8 mouse cellular contexts compared by ENCODE assay signal in genomic region chr6:125090341-125091085, GRCm38 (mm10). TPM values are rescaled to one million over a fixed set of nuclear protein-coding genes. Genes with fewer than 3 reads are reported as not detected.
DNase-seq lines count a peak whose midpoint lies in the region; ATAC-seq lines count a peak whose summit lies in the region.

No protein-coding gene starts in this region.

- WGBS in kidney, embryonic 15.5 days, result 53% methylated on average over 10 of the region's 10 CpGs
- 44% methylated on average over 10 of the region's 10 CpGs for WGBS in hindbrain, embryonic 15.5 days
- WGBS in midbrain, embryonic 16.5 days, result 49% methylated on average over 10 of the region's 10 CpGs

- DNase-seq in kidney, postnatal 4 days, result no peak
- DNase-seq in layer of hippocampus, adult 9-10 months (ENCODE audit: low spot score), result no peak
- no peak for DNase-seq in left cerebral cortex, adult 18-20 months (ENCODE audit: low spot score in 2 of 2)
- DNase-seq in kidney, adult 11 months, result no peak

- H3K27ac ChIP-seq in kidney, embryonic 15.5 days, result peak overlapping the region; percentile 97
- H3K27ac ChIP-seq in brown adipose tissue, adult 24 weeks (replicated peaks; ENCODE audit: low read depth, low read length), result peak overlapping the region; percentile 53
- peak overlapping the region; percentile 93 for H3K27ac ChIP-seq in hindbrain, embryonic 15.5 days (replicated peaks)
- peak overlapping the region; percentile 92 for H3K27ac ChIP-seq in midbrain, embryonic 16.5 days (ENCODE audit: low read length)

- ATAC-seq in kidney, embryonic 15.5 days (replicated peaks; ENCODE audit: low FRiP score), result peak; percentile 0; the same call in 1 of the 2 replicates
- no peak for ATAC-seq in hindbrain, embryonic 15.5 days (ENCODE audit: low FRiP score, low read depth)
- ATAC-seq in midbrain, embryonic 16.5 days, result no peak

- H3K36me3 ChIP-seq in kidney, embryonic 15.5 days, result no peaks in the 10 kb centered on the region
- no peaks in the 10 kb centered on the region for H3K36me3 ChIP-seq in hindbrain, embryonic 15.5 days
- no peaks in the 10 kb centered on the region for H3K36me3 ChIP-seq in midbrain, embryonic 16.5 days (ENCODE audit: control insufficient read depth, insufficient read depth, low read length)

- H3K4me2 ChIP-seq in kidney, embryonic 15.5 days, result peak overlapping the region; percentile 56
- peak overlapping the region; percentile 54 for H3K4me2 ChIP-seq in hindbrain, embryonic 15.5 days
- peak overlapping the region; percentile 42 for H3K4me2 ChIP-seq in midbrain, embryonic 16.5 days (ENCODE audit: low read length)

- H3K4me1 ChIP-seq in kidney, embryonic 15.5 days, result peaks cover 41% of the 10 kb centered on the region
- H3K4me1 ChIP-seq in brown adipose tissue, adult 24 weeks (ENCODE audit: control insufficient read depth, insufficient read depth, insufficient read length, low read length), result peaks cover 11% of the 10 kb centered on the region
- H3K4me1 ChIP-seq in hindbrain, embryonic 15.5 days (replicated peaks), result peaks cover 33% of the 10 kb centered on the region
- peaks cover 24% of the 10 kb centered on the region for H3K4me1 ChIP-seq in midbrain, embryonic 16.5 days (ENCODE audit: control insufficient read depth, insufficient read depth, low read length)

- peak overlapping the region; percentile 23 for H3K4me3 ChIP-seq in kidney, embryonic 15.5 days (replicated peaks)
- no peak overlapping the region for H3K4me3 ChIP-seq in brown adipose tissue, adult 24 weeks (ENCODE audit: insufficient read depth, low read depth, low read length)
- H3K4me3 ChIP-seq in hindbrain, embryonic 15.5 days, result 0 out of 2 replicates have a peak overlapping the region, but pooled peaks have one; percentile 1
- H3K4me3 ChIP-seq in midbrain, embryonic 16.5 days (ENCODE audit: low read depth, low read length), result no peak overlapping the region

- H3K27me3 ChIP-seq in kidney, embryonic 15.5 days, result no peaks in the 10 kb centered on the region
- no peaks in the 10 kb centered on the region for H3K27me3 ChIP-seq in hindbrain, embryonic 15.5 days
- no peaks in the 10 kb centered on the region for H3K27me3 ChIP-seq in midbrain, embryonic 16.5 days (ENCODE audit: control insufficient read depth, insufficient read depth, low read depth, low read length)

- 0 out of 2 replicates have a peak overlapping the region, but pooled peaks have one; percentile 36 for H3K9ac ChIP-seq in kidney, embryonic 15.5 days
- H3K9ac ChIP-seq in hindbrain, embryonic 15.5 days, result peak overlapping the region; percentile 37; the same call in 1 of the 2 replicates
- H3K9ac ChIP-seq in midbrain, embryonic 16.5 days (ENCODE audit: low read depth, low read length), result peak overlapping the region; percentile 64

- no peaks in the 10 kb centered on the region for H3K9me3 ChIP-seq in kidney, embryonic 15.5 days (replicated peaks)
- H3K9me3 ChIP-seq in hindbrain, embryonic 15.5 days, result no peaks in the 10 kb centered on the region
- H3K9me3 ChIP-seq in midbrain, embryonic 16.5 days (replicated peaks; ENCODE audit: control insufficient read depth, low read length, poor library complexity, severe bottlenecking), result no peaks in the 10 kb centered on the region

RNA-seq across cellular contexts. Expression of gene Chd4, which starts 5.3 kb away (rescaled TPM):
- polyA plus RNA-seq in kidney, embryonic 15.5 days (2015; fragmentation: Nextera tagmentation; extraction: Ambion mirVana), result 99.2 and 100 TPM in 2 replicates
- polyA plus RNA-seq in brown adipose tissue, adult 24 weeks (2012; ENCODE audit: insufficient read depth, insufficient read length, missing spikeins), result 73.3 and 90.8 TPM in 2 replicates
- polyA plus RNA-seq in hindbrain, embryonic 15.5 days (2015; fragmentation: Nextera tagmentation; extraction: Ambion mirVana), result 90.3 and 93.1 TPM in 2 replicates
- 59.7 and 74.3 TPM in 2 replicates for polyA plus RNA-seq in midbrain, embryonic 16.5 days (2015; fragmentation: Nextera tagmentation; extraction: Ambion mirVana)
- total RNA-seq in left cerebral cortex, adult 18-20 months (2021), result 100 to 1,000 TPM; 147 to 150 TPM

RNA-seq across cellular contexts. Expression of gene Lpar5, which starts 22.8 kb away (rescaled TPM):
- 0.33 and 0.55 TPM in 2 replicates for polyA plus RNA-seq in kidney, embryonic 15.5 days (2015; fragmentation: Nextera tagmentation; extraction: Ambion mirVana)
- not detected in 2 replicates for polyA plus RNA-seq in brown adipose tissue, adult 24 weeks (2012; ENCODE audit: insufficient read depth, insufficient read length, missing spikeins)
- polyA plus RNA-seq in hindbrain, embryonic 15.5 days (2015; fragmentation: Nextera tagmentation; extraction: Ambion mirVana), result 0.54 and 1.0 TPM in 2 replicates
- 0.45 and 0.60 TPM in 2 replicates for polyA plus RNA-seq in midbrain, embryonic 16.5 days (2015; fragmentation: Nextera tagmentation; extraction: Ambion mirVana)
- total RNA-seq in left cerebral cortex, adult 18-20 months (2021), result under 1 TPM; 0.58 to 0.68 TPM

RNA-seq across cellular contexts. Expression of gene Acrbp, which starts 41.0 kb away (rescaled TPM):
- 14.4 and 15.4 TPM in 2 replicates for polyA plus RNA-seq in kidney, embryonic 15.5 days (2015; fragmentation: Nextera tagmentation; extraction: Ambion mirVana)
- polyA plus RNA-seq in brown adipose tissue, adult 24 weeks (2012; ENCODE audit: insufficient read depth, insufficient read length, missing spikeins), result 5.1 and 5.5 TPM in 2 replicates
- 19.1 and 20.9 TPM in 2 replicates for polyA plus RNA-seq in hindbrain, embryonic 15.5 days (2015; fragmentation: Nextera tagmentation; extraction: Ambion mirVana)
- polyA plus RNA-seq in midbrain, embryonic 16.5 days (2015; fragmentation: Nextera tagmentation; extraction: Ambion mirVana), result 18.0 and 18.3 TPM in 2 replicates
- total RNA-seq in left cerebral cortex, adult 18-20 months (2021), result 10 to 100 TPM; 11.2 to 14.5 TPM

RNA-seq across cellular contexts. Expression of gene Nop2, which starts 41.2 kb away (rescaled TPM):
- 65.0 and 69.0 TPM in 2 replicates for polyA plus RNA-seq in kidney, embryonic 15.5 days (2015; fragmentation: Nextera tagmentation; extraction: Ambion mirVana)
- polyA plus RNA-seq in brown adipose tissue, adult 24 weeks (2012; ENCODE audit: insufficient read depth, insufficient read length, missing spikeins), result 10.0 and 16.0 TPM in 2 replicates
- polyA plus RNA-seq in hindbrain, embryonic 15.5 days (2015; fragmentation: Nextera tagmentation; extraction: Ambion mirVana), result 47.7 and 49.7 TPM in 2 replicates
- polyA plus RNA-seq in midbrain, embryonic 16.5 days (2015; fragmentation: Nextera tagmentation; extraction: Ambion mirVana), result 49.2 and 49.3 TPM in 2 replicates
- total RNA-seq in left cerebral cortex, adult 18-20 months (2021), result 10 to 100 TPM; 30.2 to 30.5 TPM

RNA-seq across cellular contexts. Expression of gene Ing4, which starts 51.0 kb away (rescaled TPM):
- 135 and 138 TPM in 2 replicates for polyA plus RNA-seq in kidney, embryonic 15.5 days (2015; fragmentation: Nextera tagmentation; extraction: Ambion mirVana)
- 32.1 and 34.0 TPM in 2 replicates for polyA plus RNA-seq in brown adipose tissue, adult 24 weeks (2012; ENCODE audit: insufficient read depth, insufficient read length, missing spikeins)
- polyA plus RNA-seq in hindbrain, embryonic 15.5 days (2015; fragmentation: Nextera tagmentation; extraction: Ambion mirVana), result 141 and 144 TPM in 2 replicates
- 141 and 155 TPM in 2 replicates for polyA plus RNA-seq in midbrain, embryonic 16.5 days (2015; fragmentation: Nextera tagmentation; extraction: Ambion mirVana)
- 10 to 100 TPM; 50.7 to 51.1 TPM for total RNA-seq in left cerebral cortex, adult 18-20 months (2021)

Comparison
In these comparisons a context has a peak if more than half of its experiments do, and no peak if none do; other contexts are left out.
1. H3K4me3 ChIP-seq: peak in kidney, embryonic 15.5 days (single experiment) and hindbrain, embryonic 15.5 days (single experiment); none in brown adipose tissue, adult 24 weeks (single experiment) and midbrain, embryonic 16.5 days (single experiment).
2. Peak in every context shown above with its lines, with median percentiles within 50 percentile points of each other: H3K27ac ChIP-seq, H3K4me2 ChIP-seq and H3K9ac ChIP-seq.